Mouse (Mus musculus) spleen, adult 2 months (tissue): ENCODE measurements around the gene E030018B13Rik.

Experiments used
- CTCF ChIP-seq: fragments of 200-500 bp; IDR thresholded peaks from 2 replicates; pipeline ENCODE4 v1.5.1; 2011; ENCODE audit warnings: mild to moderate bottlenecking, inconsistent platforms; ENCODE audit not compliant: insufficient read depth, insufficient read length, insufficient replicate concordance; ENCODE audit errors: extremely low read depth
- POLR2A ChIP-seq: fragments of 200-500 bp; IDR thresholded peaks from 2 replicates; pipeline ENCODE4 v1.6.1; 2011; ENCODE audit warnings: low read depth, low read length, inconsistent platforms

DNA sequence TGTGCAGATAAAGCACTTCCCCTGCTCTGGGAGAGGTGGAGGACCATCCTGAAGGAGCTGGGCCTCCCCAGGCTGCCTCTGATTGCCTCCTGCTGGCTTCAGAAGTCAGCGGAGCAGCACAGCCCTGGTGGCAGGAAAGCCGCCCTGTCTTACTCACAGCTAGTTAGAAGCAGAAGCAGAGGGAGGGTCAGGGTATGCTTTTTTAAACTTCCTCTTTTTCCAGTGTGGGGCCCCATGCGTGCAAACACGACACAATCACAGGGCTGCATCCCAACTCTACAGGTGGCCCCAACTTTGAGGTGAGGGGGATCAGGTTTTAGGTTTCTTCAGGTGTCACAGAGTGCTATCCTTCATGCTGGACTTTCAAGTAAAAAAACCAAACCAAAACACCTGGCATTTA lies 5.7 kb upstream of the E030018B13Rik start:
- TF ChIP-seq POLR2A (no peak), CTCF (peak; percentile 17; the same call in 1 of the 2 replicates)
